Mouse (Mus musculus) megakaryocyte progenitor cell, adult 5-6 weeks (primary cell): Measurements from ENCODE around the gene Cdc37l1. TPM values are rescaled to one million over a fixed set of nuclear protein-coding genes. Genes with fewer than 3 reads are reported as not detected.
"Not testable (repeated sequence)": the region's sequence is repeated elsewhere in the genome, so short reads cannot be mapped to it uniquely, and the experiment has no call there.

ENCODE experiments used
- ATAC-seq: replicated peaks from 2 replicates; pipeline ENCODE4 v1.8.0; 2016; ENCODE audit warnings: mild to moderate bottlenecking, moderate TSS enrichment, inconsistent platforms; ENCODE audit not compliant: poor library complexity
- total RNA-seq, 2 experiments: library from RNA; stranded (forward) in 1 of 2; stranded (reverse) in 1 of 2; fragments of 157-497, 149-512 nt in 1 of 2; fragments of 200-1000 nt in 1 of 2; gene quantifications; 2 replicates each; pipeline versions ENCODE4 v1.2.3 to v1.2.4; 2015 to 2017

Gene Cdc37l1
- total RNA-seq (2015) (28.5 and 45.0 TPM in 2 replicates), total RNA-seq (2017) (31.0 and 48.1 TPM in 2 replicates)

DNA sequence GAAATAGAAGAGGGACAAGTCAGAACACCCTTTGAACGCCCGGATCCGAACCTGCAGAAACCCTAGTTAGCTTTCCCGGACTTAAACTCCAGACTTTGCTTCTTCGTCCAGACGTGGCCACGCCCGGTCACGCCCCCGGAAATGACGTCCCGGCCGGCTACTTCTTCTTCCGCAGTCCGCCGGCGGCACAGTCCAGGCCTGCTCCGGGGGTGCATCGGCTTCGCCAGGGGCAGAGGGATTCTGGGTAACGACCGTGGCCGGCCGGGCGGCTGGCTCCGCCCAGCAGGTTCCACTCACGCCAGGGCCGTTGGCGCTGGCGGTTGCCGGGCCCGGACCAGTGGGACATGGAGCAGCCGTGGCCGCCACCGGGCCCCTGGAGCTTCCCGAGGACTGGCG is at the start of gene Cdc37l1:
Gene Cdc37l1, plus strand, starts transcription at position 159 of the 396 bp plus-strand sequence.
- ATAC-seq: peak; percentile 98

DNA sequence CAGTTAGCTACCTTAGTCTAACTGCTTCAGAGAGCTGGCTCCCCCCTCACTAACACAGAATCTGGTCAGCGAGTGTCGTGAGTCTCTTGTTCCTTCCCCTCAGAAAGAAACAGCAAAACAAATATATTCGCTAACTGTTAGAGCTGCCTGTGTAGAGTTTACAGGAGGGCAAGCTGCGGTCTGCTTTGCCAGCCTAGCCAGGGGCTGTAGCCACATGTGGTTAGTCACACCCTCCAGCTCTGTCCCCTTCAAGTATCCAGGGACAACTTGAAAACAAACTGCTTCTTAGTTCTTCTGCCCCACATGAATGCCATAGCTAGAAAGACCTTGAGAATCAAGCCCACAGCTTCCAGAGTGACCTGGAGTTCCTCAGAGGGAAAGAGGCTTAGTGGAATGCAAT is 48.9 kb upstream of the Cdc37l1 start:
- ATAC-seq: no peak

DNA sequence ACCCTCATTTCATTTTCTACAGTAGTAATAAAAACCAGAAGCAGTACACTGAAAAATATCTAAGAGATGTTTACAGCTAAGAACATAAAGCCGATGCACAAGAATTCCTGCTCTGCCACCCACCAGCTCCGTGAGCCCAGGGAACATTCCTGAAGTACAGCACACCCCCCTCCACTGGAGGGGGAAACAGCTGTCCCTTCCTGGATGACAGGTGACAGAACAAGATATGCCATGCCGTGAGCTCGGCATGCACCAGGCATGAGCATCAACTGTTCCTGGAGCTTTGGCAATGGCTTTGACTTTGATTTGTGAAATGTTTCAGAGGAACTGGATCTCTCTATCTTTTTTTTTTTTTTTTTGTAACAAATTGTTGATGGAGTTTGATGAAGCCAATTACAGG is 43.4 kb upstream of the Cdc37l1 start:
- ATAC-seq: no peak

DNA sequence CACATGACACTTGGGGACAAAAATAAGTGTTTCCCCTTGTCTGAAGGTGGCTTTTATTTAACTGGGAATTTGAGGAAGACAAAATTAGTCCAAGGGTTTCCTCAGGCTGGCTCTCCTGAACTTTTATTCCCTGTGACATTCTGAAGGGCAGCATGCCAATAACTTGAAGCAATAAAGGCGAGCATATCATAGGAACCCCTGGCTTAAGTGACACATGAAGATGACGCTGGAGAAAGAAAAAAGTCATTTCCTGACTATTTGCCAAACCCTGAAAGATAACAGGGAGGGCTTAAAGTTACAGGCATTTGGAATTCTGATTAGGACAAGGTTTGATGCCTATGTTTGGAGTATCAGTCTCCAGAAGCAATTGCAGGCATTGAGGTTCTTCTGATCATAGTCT is 42.8 kb upstream of the Cdc37l1 start:
- no peak for ATAC-seq

DNA sequence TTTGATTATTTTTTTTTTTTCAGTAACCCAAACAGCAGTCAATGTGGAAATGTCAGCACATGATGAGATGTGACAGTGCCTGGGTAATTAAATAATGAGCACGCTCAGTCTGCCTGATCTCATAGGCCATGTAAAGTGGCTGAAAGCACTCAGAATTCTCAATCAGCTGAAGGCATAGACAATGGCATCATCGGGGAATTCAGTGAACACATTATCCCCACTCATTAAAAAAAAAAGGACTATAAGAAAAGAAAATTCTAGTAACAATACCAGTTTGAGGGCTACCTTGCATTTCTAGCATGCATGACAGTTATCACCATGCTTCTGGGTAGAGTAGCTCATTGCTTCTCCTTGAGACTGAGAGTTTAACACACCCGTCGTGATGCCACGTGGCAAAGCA is 38.9 kb upstream of the Cdc37l1 start:
- ATAC-seq: no peak

DNA sequence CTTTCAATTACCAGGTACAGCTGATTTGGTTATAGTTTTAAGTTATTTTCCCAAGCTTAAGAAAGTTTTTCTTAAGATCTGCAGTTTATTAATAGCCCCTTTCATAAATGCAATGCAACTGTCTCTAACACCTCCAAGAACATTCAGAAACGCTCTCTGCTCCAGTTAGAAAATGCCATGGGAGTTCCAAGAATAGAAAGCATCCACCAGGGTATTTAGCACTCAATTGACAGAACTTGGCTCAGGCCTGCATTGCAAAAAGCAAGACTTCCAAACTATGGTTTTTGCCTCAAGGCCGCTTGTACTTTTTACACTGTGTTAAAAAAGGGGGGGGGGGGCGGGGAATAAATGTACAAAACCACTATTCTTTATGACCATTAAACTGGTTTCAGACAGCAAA is 27.0 kb upstream of the Cdc37l1 start:
- no peak for ATAC-seq

DNA sequence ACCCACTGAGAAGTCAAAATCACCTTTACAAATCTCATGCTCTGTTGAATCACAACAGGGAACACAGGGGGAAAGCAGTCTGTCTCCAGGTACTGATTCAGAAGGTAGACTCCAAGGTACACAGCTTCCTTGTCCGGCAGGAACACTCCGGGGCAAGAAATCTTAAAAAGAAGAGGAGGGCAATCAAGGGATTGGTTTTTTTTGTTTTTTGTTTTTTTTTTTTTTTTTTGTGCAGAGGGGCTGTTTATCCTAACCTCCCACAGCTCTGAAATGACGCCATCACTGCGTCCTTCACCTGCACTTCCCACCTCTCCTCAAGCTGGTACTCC is 26.7 kb upstream of the Cdc37l1 start:
- ATAC-seq: no peak

DNA sequence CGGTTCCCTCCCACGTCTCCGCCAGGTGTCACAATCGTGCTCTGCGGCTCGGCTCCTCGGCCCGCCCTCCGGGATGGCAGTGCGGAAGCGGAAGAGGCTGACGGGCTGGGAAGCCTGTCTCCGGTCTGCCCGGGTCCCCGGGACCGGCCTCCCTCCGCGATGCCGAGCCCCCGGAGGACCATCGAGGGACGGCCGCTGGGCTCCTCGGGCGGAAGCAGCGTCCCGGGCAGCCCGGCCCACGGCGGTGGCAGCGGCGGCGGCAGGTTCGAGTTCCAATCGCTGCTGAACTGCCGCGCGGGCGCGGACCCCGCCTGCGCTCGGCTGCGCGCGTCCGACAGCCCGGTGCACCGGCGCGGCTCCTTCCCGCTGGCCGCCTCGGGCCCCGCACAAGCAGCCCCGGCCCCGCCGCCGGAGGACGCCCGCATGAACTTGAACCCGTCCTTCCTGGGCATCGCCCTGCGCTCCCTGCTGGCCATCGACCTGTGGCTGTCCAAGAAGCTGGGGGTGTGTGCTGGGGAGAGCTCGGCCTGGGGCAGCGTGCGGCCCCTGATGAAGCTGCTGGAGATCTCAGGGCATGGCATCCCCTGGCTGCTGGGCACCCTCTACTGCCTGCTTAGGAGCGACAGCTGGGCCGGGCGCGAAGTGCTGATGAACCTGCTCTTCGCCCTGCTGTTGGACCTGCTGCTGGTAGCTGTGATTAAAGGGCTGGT is 26.2 kb upstream of the Cdc37l1 start, which contains the start of gene Plpp6:
Gene Plpp6, plus strand, starts transcription at position 112 of the 710 bp plus-strand sequence.
- ATAC-seq: peak; percentile 94

DNA sequence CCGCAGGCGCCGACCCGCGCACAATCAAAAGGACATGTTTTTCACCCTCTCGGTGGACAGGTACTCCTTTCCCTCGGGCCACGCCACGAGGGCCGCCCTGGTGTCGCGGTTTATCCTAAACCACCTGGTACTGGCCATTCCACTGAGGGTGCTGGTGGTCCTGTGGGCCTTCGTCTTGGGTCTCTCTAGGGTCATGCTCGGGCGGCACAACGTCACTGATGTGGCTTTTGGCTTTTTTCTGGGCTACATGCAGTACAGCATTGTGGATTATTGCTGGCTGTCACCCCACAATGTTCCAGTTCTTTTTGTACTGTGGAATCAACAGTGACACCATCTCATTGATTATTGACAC is 25.6 kb upstream of the Cdc37l1 start:
- no peak for ATAC-seq

DNA sequence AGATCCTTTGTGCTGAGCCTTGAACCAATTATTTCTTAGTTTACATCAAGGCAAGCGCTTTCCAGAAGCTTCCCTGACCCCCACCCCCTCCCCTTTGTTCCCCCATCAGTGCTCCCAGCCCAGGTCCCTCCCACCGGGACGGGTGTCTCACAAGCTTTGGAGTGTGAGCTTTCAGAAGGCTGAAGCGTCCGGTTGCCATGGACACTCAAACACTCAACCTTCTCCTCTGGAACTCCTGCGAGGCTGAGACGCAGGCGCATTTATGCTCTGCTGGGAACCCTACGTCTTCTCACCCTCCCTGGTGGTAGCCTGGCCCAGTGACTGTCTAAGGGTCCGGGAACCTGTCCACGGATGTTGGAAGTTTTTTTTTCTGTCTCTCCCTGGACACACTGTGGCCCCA is 22.5 kb upstream of the Cdc37l1 start, which contains the start of gene 4430402I18Rik:
Gene 4430402I18Rik, minus strand, starts transcription at position 149 of the 400 bp plus-strand sequence.
- ATAC-seq: no peak

DNA sequence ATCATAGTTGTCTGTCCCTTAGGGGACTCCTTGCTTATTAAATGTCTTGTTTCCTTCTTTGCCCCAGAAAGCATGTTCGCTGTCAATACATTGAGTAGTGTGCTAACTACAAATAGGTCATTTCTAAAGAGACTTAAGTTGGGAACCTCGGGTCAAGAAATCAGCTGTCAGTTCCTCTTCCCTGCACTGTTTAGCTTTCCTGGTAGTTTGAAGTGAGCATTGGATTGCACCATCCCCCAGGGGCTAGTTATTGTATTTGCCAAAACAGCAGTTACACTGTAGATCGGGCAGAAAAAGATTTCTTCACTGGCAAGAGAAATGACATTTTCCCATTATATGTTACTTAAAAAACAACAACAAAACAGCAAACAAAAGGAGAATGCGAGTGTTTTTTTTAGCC is 22.0 kb upstream of the Cdc37l1 start:
- ATAC-seq: no peak

DNA sequence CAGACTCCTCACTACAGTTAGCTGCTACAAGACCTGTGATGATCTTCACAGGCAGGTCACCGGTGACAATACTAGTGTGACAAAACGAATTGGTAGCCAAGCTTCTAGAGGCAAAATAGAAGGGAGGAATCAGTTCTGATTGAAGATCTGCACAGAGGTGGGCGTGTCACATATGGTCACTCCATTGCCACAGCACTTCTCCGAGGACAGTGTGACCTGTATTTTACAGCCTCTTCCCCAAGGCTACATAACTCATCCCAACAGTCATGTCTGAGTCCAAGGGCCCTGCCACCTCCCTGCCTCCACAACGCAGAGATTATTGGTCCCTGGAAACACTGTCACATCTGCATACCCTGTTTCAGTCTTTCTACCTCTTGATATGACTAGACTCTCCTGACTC is 20.9 kb upstream of the Cdc37l1 start:
- no peak for ATAC-seq

DNA sequence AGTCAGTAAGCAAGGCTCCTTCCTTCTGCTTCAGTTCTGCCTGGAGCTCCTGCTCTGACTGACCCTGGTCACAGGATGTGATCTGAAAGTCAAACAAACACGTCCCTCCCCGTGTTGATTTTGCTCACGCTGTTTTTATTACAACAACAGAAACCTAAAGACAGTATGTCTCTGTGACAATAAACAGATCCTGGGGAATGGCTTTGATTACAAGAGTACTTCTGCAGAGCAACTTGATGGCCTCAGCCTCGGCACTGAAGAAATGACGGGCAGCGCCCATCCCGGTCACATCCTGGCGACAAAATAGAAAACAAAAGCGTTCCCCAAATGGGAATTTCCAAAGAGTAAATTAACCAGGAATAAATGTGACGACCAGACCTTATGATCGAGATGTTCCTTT is 19.9 kb upstream of the Cdc37l1 start:
- ATAC-seq: no peak

DNA sequence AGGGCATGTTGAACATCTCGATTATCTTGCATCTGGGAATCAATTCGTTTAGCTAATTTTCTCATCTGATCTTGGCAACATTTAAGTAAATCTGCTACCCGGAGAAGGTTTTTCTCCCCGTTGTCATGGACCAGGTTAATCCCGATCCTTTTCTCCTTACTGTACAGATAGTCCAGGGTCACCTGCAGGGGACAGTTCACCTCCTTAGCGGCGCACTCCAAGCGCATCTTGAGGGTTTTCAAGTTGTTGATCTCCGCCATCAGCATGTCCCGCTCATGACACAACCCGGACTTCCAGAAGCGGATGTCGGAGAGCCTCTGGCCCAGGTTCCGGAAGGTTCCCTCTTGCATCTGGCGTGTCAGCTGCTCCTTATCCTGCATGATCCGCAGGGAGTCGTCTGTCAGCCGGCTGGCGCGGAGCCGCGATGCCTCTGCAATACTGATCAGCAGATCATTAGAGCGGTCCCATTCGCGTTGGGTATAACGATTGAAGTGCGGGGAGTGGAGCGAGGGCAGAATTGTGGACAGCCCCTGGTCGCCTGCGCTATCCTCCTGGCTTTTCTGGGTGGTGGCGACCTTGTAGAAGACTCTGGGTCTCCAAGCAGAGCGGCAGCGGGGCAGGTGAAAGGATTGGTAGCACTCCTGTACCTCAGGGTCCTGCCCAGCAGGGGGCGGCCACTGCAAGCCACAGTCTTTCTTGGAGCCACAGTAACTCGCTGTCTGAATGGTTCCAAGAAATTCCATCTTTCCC is 15.1 kb upstream of the Cdc37l1 start:
- ATAC-seq: peak; percentile 97

DNA sequence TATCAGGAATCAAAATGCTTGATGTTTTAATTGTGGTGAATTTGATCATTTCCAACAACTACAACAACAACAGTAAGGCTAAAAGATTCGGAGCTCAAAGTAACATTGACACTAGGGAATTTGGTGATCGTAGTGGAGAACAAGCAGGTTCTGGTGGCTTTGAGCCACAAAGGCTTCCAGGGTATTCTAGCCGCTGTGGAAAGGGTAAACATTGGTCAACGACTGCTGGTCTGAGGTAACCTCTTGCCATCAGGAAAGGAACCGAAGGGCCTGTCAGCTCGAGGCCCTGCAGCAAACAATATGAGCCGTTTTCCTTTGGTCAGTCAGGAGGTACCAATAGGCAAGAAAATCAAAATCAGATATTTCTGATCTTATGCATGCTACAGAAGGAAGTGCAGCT is 7.5 kb upstream of the Cdc37l1 start:
- ATAC-seq: no peak

DNA sequence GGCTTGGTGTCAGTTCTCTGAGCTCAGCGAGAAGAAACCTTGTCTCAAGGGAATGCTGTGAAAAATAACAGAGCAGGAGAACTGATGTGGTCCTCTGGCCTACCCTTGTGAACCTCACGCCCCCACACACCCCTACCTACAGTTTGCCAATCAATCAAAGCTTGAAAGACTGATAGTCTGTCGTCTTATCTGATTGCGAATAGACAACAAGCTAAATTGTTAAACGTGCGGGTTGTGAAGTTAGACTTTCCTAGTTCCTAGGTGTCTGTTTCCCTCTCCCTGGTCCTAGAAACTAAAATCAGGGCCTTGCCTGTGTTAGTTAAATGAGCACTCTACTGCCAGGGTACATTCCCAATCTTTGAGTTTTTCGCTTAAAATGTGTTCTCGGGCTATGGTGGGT is 637 bp upstream of the Cdc37l1 start:
- ATAC-seq: no peak

DNA sequence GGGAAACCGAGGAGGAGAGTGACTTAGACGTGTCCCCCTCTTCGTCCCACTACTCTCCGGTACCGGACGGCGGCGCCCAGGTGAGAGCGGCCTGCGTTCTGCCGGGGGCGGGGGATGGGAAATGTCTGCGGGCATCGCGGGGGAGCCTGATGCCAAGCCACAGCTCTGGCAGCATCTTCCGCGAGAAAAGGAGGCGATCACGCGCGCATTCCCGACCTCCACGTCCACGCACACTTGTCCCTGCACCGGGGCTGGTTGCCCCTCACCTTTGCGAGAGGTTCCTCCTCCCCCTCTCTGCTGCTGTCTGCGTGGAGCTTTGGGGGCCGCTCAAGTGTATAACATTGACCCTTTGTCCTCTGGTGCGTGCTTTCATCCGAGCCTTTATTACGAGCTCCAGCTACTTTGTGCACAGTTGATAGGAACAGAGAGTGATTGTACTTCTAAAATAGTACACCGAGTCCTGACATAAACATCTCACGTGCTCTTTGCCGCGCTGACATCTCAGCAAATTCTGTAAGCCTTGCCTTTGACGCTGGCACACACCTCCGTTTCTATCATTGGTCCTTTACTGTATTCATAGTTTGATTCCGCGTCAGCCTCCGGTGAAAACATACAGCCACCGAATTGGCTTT is 554 bp downstream of the Cdc37l1 start:
- ATAC-seq: peak; percentile 26; the same call in 1 of the 2 replicates

DNA sequence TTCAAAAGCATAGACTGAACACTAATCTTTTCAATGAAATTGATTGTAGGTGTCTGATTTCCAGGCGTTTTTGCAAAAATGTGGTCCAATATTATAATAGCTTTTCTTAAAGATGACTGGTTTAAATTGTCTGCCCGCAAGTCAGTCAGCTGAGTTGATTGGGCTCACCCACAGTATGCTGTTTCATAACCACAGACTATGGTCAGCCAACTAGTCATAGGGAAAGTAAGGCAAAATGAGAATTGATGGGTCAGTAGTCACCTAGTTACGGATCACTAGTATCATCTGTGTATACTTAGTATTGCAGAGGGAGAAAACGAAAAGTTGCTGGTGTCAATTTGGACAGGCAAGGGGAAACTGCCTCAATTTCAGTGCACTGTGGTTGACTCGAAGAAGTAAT is 1.2 kb downstream of the Cdc37l1 start:
- ATAC-seq: no peak

DNA sequence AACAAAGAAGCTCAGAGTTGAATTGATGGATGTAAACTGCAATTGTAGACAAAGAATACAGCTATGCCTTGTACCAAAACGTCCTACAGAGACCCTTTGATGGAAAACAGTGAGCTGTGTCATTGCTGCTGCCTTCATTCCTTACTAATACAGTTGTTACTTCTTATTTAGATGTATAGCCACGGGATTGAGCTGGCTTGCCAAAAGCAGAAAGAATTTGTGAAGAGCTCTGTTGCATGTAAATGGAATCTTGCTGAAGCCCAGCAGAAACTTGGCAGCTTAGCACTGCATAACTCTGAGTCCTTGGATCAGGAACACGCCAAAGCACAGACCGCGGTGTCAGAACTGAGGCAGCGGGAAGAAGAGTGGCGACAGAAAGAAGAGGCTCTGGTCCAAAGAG is 4.7 kb downstream of the Cdc37l1 start:
- no peak for ATAC-seq

DNA sequence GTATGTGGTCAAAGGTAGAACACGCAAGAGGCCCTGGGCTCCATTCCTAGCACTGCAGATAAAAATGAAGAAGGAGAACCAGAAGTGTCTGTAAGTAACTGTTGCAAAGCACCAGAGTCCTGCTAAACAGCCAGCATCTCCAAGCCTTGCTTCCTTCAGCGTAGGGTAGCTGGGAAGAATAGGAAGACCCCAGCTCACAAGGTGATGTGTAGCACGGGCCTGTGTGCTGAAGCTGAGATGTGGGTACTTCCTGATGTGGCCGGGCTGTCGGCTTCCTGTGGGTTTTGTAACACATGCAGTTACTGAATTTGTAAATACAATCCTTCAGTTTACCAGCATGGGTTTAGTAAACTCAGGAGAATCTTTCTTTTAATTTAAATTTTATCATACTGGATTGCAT is 5.2 kb downstream of the Cdc37l1 start:
- ATAC-seq: no peak

DNA sequence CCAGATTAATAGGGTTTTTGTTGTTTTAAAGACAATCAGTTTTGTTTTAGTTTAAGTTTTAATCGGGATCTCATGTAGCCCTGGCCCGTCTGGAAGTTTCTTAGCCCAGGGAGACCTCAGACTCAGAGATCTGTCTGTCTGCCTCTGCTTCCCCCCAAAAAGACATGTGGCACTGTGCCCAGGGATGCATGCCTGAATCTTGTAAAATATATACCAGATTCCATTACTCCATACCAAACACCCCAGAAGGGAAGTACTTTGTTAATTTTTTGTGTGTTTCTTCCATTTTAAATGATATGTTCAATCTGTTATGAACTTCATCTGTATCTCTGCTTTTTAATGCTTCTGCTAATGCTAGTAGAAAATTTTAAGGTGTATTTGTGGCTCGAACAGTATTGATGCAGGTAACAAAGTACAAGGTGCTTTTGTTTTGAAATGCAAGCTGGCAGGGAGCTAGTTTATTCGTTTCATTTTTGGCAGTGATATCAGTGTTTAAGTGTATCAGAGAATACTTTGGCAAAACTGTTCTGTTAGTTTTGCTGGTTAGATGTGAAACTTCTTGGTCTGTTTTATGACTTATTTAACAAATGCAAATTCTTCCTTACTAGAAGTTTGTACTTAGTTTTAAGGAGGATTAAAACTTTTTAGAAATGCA is 8.0 kb downstream of the Cdc37l1 start:
- ATAC-seq: no peak

DNA sequence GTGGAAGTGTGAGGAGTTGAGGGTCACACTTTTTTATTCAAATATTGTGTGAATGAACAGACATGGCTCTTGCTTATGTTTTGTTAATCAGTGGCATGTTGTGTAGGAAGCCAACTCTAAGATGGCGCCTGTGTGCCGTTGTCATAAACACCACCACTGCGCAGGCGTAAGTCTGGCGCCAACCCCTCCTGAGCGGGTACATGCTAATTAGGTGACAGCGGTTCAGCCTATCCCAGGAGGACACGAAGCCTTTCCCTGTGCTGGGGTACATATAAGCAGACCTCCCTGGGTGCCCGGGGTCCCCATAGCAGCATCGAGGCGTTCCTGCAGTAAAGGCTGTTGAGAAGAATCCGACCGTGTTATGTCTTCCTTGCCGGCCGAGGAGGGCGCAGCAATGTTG is 10.2 kb downstream of the Cdc37l1 start:
- not testable (repeated sequence) for ATAC-seq
